Mouse (Mus musculus) megakaryocyte, adult 5-6 weeks (primary cell): ENCODE data around the gene Gpr146. TPM values are rescaled to one million over a fixed set of nuclear protein-coding genes. Genes with fewer than 3 reads are reported as not detected.

Experiments used
- ATAC-seq: 2 replicates; pipeline ENCODE4 v1.8.0; 2016; ENCODE audit warnings: mild to moderate bottlenecking, inconsistent platforms; ENCODE audit not compliant: poor library complexity, severe bottlenecking
- total RNA-seq, 2 experiments: library from RNA; stranded (forward) in 1 of 2; stranded (reverse) in 1 of 2; fragments of 153-499, 151-499 nt in 1 of 2; fragments of 221-1000, 200-1000 nt in 1 of 2; gene quantifications; 2 replicates each; pipeline versions ENCODE4 v1.2.3 to v1.2.4; 2015 to 2017

The Gpr146 gene
- total RNA-seq, 2 experiments from 2014 or later = 9.6 to 13.1 TPM

GRCm38 (mm10) chr5:139355235-139355772 is 22.2 kb upstream of the Gpr146 start:
- ATAC-seq = peak; percentile 84

GRCm38 (mm10) chr5:139358653-139359052 is 18.8 kb upstream of the Gpr146 start:
- peak; percentile 53 for ATAC-seq

- no peak for ATAC-seq
These were observed 18.3 kb upstream of the Gpr146 start for GRCm38 (mm10) chr5:139359244-139359643.

GRCm38 (mm10) chr5:139363858-139364257 is 13.6 kb upstream of the Gpr146 start:
- no peak for ATAC-seq

- ATAC-seq = peak; percentile 70
These were observed 13.1 kb upstream of the Gpr146 start for GRCm38 (mm10) chr5:139364260-139364910.

GRCm38 (mm10) chr5:139364911-139365571 is 12.5 kb upstream of the Gpr146 start:
- no peak for ATAC-seq

GRCm38 (mm10) chr5:139365827-139366226 is 11.7 kb upstream of the Gpr146 start:
- ATAC-seq = peak; percentile 73

- ATAC-seq = no peak
These were observed 11.0 kb upstream of the Gpr146 start for GRCm38 (mm10) chr5:139366484-139366883.

GRCm38 (mm10) chr5:139367884-139368458 is 9.5 kb upstream of the Gpr146 start:
- ATAC-seq = no peak

GRCm38 (mm10) chr5:139368638-139369320 is 8.7 kb upstream of the Gpr146 start:
- no peak for ATAC-seq

- ATAC-seq = no peak
These were observed 7.2 kb upstream of the Gpr146 start for GRCm38 (mm10) chr5:139370336-139370735.

GRCm38 (mm10) chr5:139371118-139371517 is 6.4 kb upstream of the Gpr146 start:
- no peak for ATAC-seq

GRCm38 (mm10) chr5:139371631-139372401 is 5.7 kb upstream of the Gpr146 start:
- peak; percentile 92 for ATAC-seq

- peak; percentile 22 for ATAC-seq
These were observed 4.4 kb upstream of the Gpr146 start for GRCm38 (mm10) chr5:139373126-139373525.

- no peak for ATAC-seq
These were observed 3.5 kb upstream of the Gpr146 start for GRCm38 (mm10) chr5:139373889-139374444.

- ATAC-seq = no peak
These were observed 2.7 kb upstream of the Gpr146 start for GRCm38 (mm10) chr5:139374841-139375240.

- no peak for ATAC-seq
These were observed 717 bp downstream of the Gpr146 start for GRCm38 (mm10) chr5:139378271-139378556.

GRCm38 (mm10) chr5:139378986-139379629 is 1.6 kb downstream of the Gpr146 start:
- no peak for ATAC-seq

- peak; percentile 1; the same call in 1 of the 2 replicates for ATAC-seq
These were observed 2.4 kb downstream of the Gpr146 start for GRCm38 (mm10) chr5:139379771-139380384.
